Mouse (Mus musculus) midbrain, embryonic 16.5 days (tissue): ENCODE results near the gene AI837181. TPM values are rescaled to one million over a fixed set of nuclear protein-coding genes. Genes with fewer than 3 reads are reported as not detected.

Experiments used
- polyA plus RNA-seq: library from polyadenylated mRNA; unstranded; fragments of >200 nt; fragmentation: Nextera tagmentation; extraction: Ambion mirVana; gene quantifications from 2 replicates; pipeline ENCODE4 v1.2.1, GENCODE M21; 2015

The AI837181 gene
- polyA plus RNA-seq, 1 experiment from 2014 or later: 67.9 TPM

Other genes with a start within 250 kb of the AI837181 start
- 50.7 and 52.2 TPM in 2 replicates for gene Pacs1, start 152.0 kb upstream of the AI837181 start, polyA plus RNA-seq
- gene Sf3b2, start 129.7 kb upstream of the AI837181 start, polyA plus RNA-seq: 326 and 331 TPM in 2 replicates
- gene Gal3st3, start 126.8 kb upstream of the AI837181 start, polyA plus RNA-seq: 41.6 and 49.4 TPM in 2 replicates
- gene Catsper1, start 89.4 kb upstream of the AI837181 start, polyA plus RNA-seq: not detected in 2 replicates
- gene Cst6, start 75.6 kb upstream of the AI837181 start, polyA plus RNA-seq: 7.5 and 11.1 TPM in 2 replicates
- 36.6 and 38.3 TPM in 2 replicates for gene Eif1ad, start 58.4 kb upstream of the AI837181 start, polyA plus RNA-seq
- 302 and 321 TPM in 2 replicates for gene Banf1, start 58.0 kb upstream of the AI837181 start, polyA plus RNA-seq
- 67.7 and 68.5 TPM in 2 replicates for gene Sart1, start 36.4 kb upstream of the AI837181 start, polyA plus RNA-seq
- not detected in 2 replicates for gene Tsga10ip, start 22.6 kb upstream of the AI837181 start, polyA plus RNA-seq
- 288 and 310 TPM in 2 replicates for gene Drap1, start 165 bp upstream of the AI837181 start, polyA plus RNA-seq
- not detected in 2 replicates for gene Fosl1, start 22.4 kb downstream of the AI837181 start, polyA plus RNA-seq
- gene Ccdc85b, start 32.8 kb downstream of the AI837181 start, polyA plus RNA-seq: 9.5 and 10.2 TPM in 2 replicates
- 159 and 178 TPM in 2 replicates for gene Fibp, start 35.5 kb downstream of the AI837181 start, polyA plus RNA-seq
- gene Ctsw, start 43.4 kb downstream of the AI837181 start, polyA plus RNA-seq: 5.0 and 5.2 TPM in 2 replicates
- 34.1 and 35.3 TPM in 2 replicates for gene Efemp2, start 48.8 kb downstream of the AI837181 start, polyA plus RNA-seq
- 51.1 and 53.6 TPM in 2 replicates for gene Mus81, start 63.3 kb downstream of the AI837181 start, polyA plus RNA-seq
- gene Cfl1, start 65.3 kb downstream of the AI837181 start, polyA plus RNA-seq: 3,571 and 3,575 TPM in 2 replicates
- gene 1700020D05Rik, start 78.6 kb downstream of the AI837181 start, polyA plus RNA-seq: not detected in 2 replicates
- gene Snx32, start 85.4 kb downstream of the AI837181 start, polyA plus RNA-seq: 112 and 116 TPM in 2 replicates
- 0.11 TPM in 1 of 2 replicates, not detected in the other for gene Ovol1, start 135.5 kb downstream of the AI837181 start, polyA plus RNA-seq
- 1.9 and 2.3 TPM in 2 replicates for gene Ap5b1, start 142.9 kb downstream of the AI837181 start, polyA plus RNA-seq
- 55.5 and 58.4 TPM in 2 replicates for gene Rnaseh2c, start 176.7 kb downstream of the AI837181 start, polyA plus RNA-seq
- 82.0 and 83.1 TPM in 2 replicates for gene Kat5, start 185.1 kb downstream of the AI837181 start, polyA plus RNA-seq
- gene Rela, start 212.3 kb downstream of the AI837181 start, polyA plus RNA-seq: 30.6 and 37.7 TPM in 2 replicates
- gene Sipa1, start 238.6 kb downstream of the AI837181 start, polyA plus RNA-seq: 17.5 and 17.7 TPM in 2 replicates